Mouse (Mus musculus): ENCODE results near the gene Toe1. TPM values are rescaled to one million over a fixed set of nuclear protein-coding genes. Genes with fewer than 3 reads are reported as not detected.

The Toe1 gene
- total and polyA plus RNA-seq, 2 experiments from 2014 or later, result 23.2 to 39.9 TPM

- 83% methylated on average over 8 of the region's 8 CpGs for WGBS
- H3K4me1 ChIP-seq (ENCODE audit: insufficient read depth), result no peaks in the 10 kb centered on the region
- H3K27me3 ChIP-seq (ENCODE audit: insufficient read depth, low read length), result no peaks in the 10 kb centered on the region
- no peak overlapping the region for H3K4me2 ChIP-seq (ENCODE audit: low read depth)
- no peak overlapping the region for H3K9ac ChIP-seq
- TF ChIP-seq CTCF (IDR thresholded peaks at IDR 0.05; ENCODE audit: low read depth), result no peak
- no peak overlapping the region for H3K27ac ChIP-seq (ENCODE audit: low read depth, low read length)
- no peaks in the 10 kb centered on the region for H3K9me3 ChIP-seq (ENCODE audit: low read length)
- H3K36me3 ChIP-seq (ENCODE audit: insufficient read depth), result no peaks in the 10 kb centered on the region
- ATAC-seq (no peak), DNase-seq (no peak)
- no peak overlapping the region for H3K4me3 ChIP-seq (ENCODE audit: low read depth, low read length)
Measured at GRCm38 (mm10) chr4:116792453-116792852, 15.0 kb downstream of the Toe1 start.

DNA sequence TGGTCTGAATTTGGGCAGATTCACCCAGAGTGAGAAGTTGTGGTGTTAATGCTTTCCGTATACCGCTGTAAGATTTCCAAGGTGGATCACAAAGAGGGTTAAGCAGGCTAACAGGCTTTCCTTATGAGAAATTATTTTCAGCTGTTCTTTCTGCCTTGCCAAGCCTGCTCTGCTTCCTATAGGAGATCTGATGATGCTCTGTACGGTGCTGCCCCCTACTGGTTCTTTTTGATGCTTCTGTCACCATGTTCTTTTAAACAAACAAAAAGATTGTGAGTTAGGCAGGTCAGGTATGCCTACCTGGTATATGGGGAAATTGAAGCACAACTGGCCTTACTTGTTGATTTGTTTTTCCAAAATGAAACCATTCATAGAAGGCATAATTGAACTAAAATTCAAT is 18.5 kb downstream of the Toe1 start:
- DNase-seq (peak; percentile 90), ATAC-seq (peak; percentile 55)
- Histone ChIP-seq H3K4me2 (ENCODE audit: low read depth) (no peak overlapping the region), H3K27ac (ENCODE audit: low read depth, low read length) (no peak overlapping the region), H3K9ac (no peak overlapping the region), H3K4me3 (ENCODE audit: low read depth, low read length) (no peak overlapping the region), H3K9me3 (ENCODE audit: low read length) (no peaks in the 10 kb centered on the region), H3K4me1 (ENCODE audit: insufficient read depth) (no peaks in the 10 kb centered on the region), H3K36me3 (ENCODE audit: insufficient read depth) (no peaks in the 10 kb centered on the region), H3K27me3 (ENCODE audit: insufficient read depth, low read length) (no peaks in the 10 kb centered on the region)
- WGBS, result 9% methylated on average over 3 of the region's 3 CpGs
- peak; percentile 89 for TF ChIP-seq CTCF (IDR thresholded peaks at IDR 0.05; ENCODE audit: low read depth)

DNA sequence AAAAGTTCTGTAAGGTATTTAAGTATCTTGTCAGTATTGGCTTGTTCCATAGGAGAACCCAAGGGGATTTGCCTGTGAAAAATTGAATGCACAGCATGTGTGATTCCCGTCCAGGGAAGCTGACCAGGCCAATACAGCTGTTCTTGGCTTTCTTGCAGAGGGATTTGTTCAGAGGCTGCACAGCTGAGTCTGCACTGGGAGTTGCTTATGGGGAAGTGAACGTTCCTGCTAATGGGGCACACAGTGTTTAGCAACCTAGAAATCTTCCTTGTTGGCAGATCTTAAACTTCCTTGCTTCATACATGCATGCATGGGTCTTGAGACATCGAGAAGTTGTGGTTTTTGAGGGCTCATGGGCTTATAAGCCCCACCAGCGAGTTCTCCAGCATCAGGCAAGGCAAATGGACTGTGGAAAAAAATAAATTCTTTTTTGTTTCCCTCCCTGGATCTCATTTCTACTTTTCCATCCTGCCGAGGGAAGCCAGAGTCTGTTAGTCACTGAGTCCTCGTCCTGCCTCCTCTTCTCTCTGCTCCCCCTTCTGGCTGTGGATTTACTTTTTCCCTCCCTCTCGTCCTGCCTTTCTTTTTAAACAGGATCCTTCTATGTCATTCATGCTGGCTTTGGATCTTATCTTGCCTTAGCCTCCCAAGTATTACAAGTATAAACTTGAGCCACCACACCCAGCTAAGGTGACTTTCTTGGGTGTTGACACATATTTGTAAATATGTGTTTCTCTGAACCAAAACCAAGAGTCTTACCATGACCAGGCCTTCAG is 19.3 kb downstream of the Toe1 start:
- Histone ChIP-seq H3K9me3 (ENCODE audit: low read length) (no peaks in the 10 kb centered on the region), H3K36me3 (ENCODE audit: insufficient read depth) (no peaks in the 10 kb centered on the region), H3K9ac (no peak overlapping the region), H3K27me3 (ENCODE audit: insufficient read depth, low read length) (no peaks in the 10 kb centered on the region), H3K4me1 (ENCODE audit: insufficient read depth) (no peaks in the 10 kb centered on the region), H3K27ac (ENCODE audit: low read depth, low read length) (no peak overlapping the region), H3K4me2 (ENCODE audit: low read depth) (no peak overlapping the region), H3K4me3 (ENCODE audit: low read depth, low read length) (no peak overlapping the region)
- DNase-seq (no peak), ATAC-seq (no peak)
- TF ChIP-seq CTCF (IDR thresholded peaks at IDR 0.05; ENCODE audit: low read depth), result 0 out of 2 replicates have a peak, but pooled peaks have one; percentile 12
- WGBS, result 42% methylated on average over 7 of the region's 7 CpGs

GRCm38 (mm10) chr4:116786587-116786986 is 20.9 kb downstream of the Toe1 start:
- Histone ChIP-seq H3K9me3 (ENCODE audit: low read length) (no peaks in the 10 kb centered on the region), H3K4me1 (ENCODE audit: insufficient read depth) (no peaks in the 10 kb centered on the region), H3K9ac (no peak overlapping the region), H3K36me3 (ENCODE audit: insufficient read depth) (no peaks in the 10 kb centered on the region), H3K27me3 (ENCODE audit: insufficient read depth, low read length) (no peaks in the 10 kb centered on the region), H3K4me3 (ENCODE audit: low read depth, low read length) (no peak overlapping the region), H3K27ac (ENCODE audit: low read depth, low read length) (no peak overlapping the region), H3K4me2 (ENCODE audit: low read depth) (no peak overlapping the region)
- no peak for ATAC-seq
- WGBS, result 98% methylated on average over 1 of the region's 1 CpGs
- no peak for DNase-seq
- TF ChIP-seq CTCF (IDR thresholded peaks at IDR 0.05; ENCODE audit: low read depth), result no peak

- ATAC-seq (no peak; the same call in 1 of the 2 replicates), DNase-seq (no peak)
- Histone ChIP-seq H3K27me3 (ENCODE audit: insufficient read depth, low read length) (no peaks in the 10 kb centered on the region), H3K36me3 (ENCODE audit: insufficient read depth) (no peaks in the 10 kb centered on the region), H3K4me1 (ENCODE audit: insufficient read depth) (no peaks in the 10 kb centered on the region), H3K4me2 (ENCODE audit: low read depth) (no peak overlapping the region), H3K9me3 (ENCODE audit: low read length) (no peaks in the 10 kb centered on the region), H3K4me3 (ENCODE audit: low read depth, low read length) (no peak overlapping the region), H3K27ac (ENCODE audit: low read depth, low read length) (no peak overlapping the region), H3K9ac (no peak overlapping the region)
- no peak for TF ChIP-seq CTCF (IDR thresholded peaks at IDR 0.05; ENCODE audit: low read depth)
- 9% methylated on average over 8 of the region's 8 CpGs for WGBS
Measured at GRCm38 (mm10) chr4:116782171-116782570, 25.3 kb downstream of the Toe1 start.

GRCm38 (mm10) chr4:116781366-116781765 is 26.1 kb downstream of the Toe1 start:
- Histone ChIP-seq H3K27ac (ENCODE audit: low read depth, low read length) (no peak overlapping the region), H3K4me2 (ENCODE audit: low read depth) (no peak overlapping the region), H3K9ac (no peak overlapping the region), H3K9me3 (ENCODE audit: low read length) (no peaks in the 10 kb centered on the region), H3K4me3 (ENCODE audit: low read depth, low read length) (no peak overlapping the region), H3K36me3 (ENCODE audit: insufficient read depth) (no peaks in the 10 kb centered on the region), H3K4me1 (ENCODE audit: insufficient read depth) (no peaks in the 10 kb centered on the region), H3K27me3 (ENCODE audit: insufficient read depth, low read length) (no peaks in the 10 kb centered on the region)
- ATAC-seq (no peak), DNase-seq (no peak)
- no peak for TF ChIP-seq CTCF (IDR thresholded peaks at IDR 0.05; ENCODE audit: low read depth)
- WGBS, result 50% methylated on average over 2 of the region's 2 CpGs

DNA sequence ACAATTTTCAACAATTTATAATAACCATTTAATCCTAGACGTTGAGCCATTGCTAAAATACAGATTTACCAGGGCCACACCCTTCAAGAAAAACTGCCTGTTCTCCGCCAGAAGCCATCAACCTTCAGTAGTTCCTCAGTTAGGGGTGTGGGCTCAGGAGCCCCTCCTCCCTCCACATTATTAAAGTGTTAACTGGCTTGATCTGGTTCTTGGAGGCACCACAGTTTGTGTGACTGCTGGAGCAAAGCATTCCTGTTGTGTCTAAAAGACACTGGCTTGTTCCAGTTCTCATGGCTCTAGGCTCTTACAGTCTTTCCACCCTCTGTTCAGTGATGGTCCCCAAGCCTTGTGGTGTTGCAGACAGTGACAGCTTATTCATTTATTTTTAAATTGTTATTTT is 26.9 kb downstream of the Toe1 start:
- Histone ChIP-seq H3K36me3 (ENCODE audit: insufficient read depth) (no peaks in the 10 kb centered on the region), H3K4me1 (ENCODE audit: insufficient read depth) (no peaks in the 10 kb centered on the region), H3K9me3 (ENCODE audit: low read length) (no peaks in the 10 kb centered on the region), H3K4me3 (ENCODE audit: low read depth, low read length) (no peak overlapping the region), H3K27me3 (ENCODE audit: insufficient read depth, low read length) (no peaks in the 10 kb centered on the region), H3K27ac (ENCODE audit: low read depth, low read length) (no peak overlapping the region), H3K4me2 (ENCODE audit: low read depth) (no peak overlapping the region), H3K9ac (no peak overlapping the region)
- ATAC-seq (no peak), DNase-seq (no peak)
- TF ChIP-seq CTCF (IDR thresholded peaks at IDR 0.05; ENCODE audit: low read depth), result no peak
- WGBS, result 79% methylated on average over 2 of the region's 2 CpGs
